Mouse (Mus musculus): ENCODE results near the gene Rae1. TPM values are rescaled to one million over a fixed set of nuclear protein-coding genes. Genes with fewer than 3 reads are reported as not detected.

Rae1 gene
- 143 and 146 TPM in 2 replicates for polyA plus RNA-seq (2015; fragmentation: Nextera tagmentation; extraction: Ambion mirVana)

- Histone ChIP-seq H3K9me3 (ENCODE audit: low read length) (no peaks in the 10 kb centered on the region), H3K27me3 (ENCODE audit: insufficient read depth, low read length) (no peaks in the 10 kb centered on the region; the same call in 1 of the 2 replicates), H3K9ac (replicated peaks; ENCODE audit: low read length) (peak within 1 kb of the TSS; percentile 91), H3K36me3 (ENCODE audit: insufficient read depth, low read length) (peaks cover 21% of the 10 kb centered on the region), H3K4me3 (ENCODE audit: low read length) (peak within 1 kb of the TSS; percentile 73), H3K4me2 (replicated peaks; ENCODE audit: low read depth, low read length) (peak within 1 kb of the TSS; percentile 91), H3K4me1 (ENCODE audit: insufficient read depth, low read length) (peaks cover 8% of the 10 kb centered on the region), H3K27ac (ENCODE audit: low read length) (peak within 1 kb of the TSS; percentile 87)
- peak; percentile 95 for ATAC-seq (ENCODE audit: low FRiP score, low TSS enrichment)
- under 1% methylated on average over 37 of the region's 45 CpGs for WGBS
Observed at GRCm38 (mm10) chr2:172999630-173000284, at the start of gene Rae1. Gene Rae1 (plus strand): TSS chr2:173000117.

GRCm38 (mm10) chr2:172950119-172950676, 49.7 kb upstream of the Rae1 start:
- no peak for ATAC-seq (ENCODE audit: low FRiP score, low TSS enrichment)
- no peak overlapping the region for H3K27ac ChIP-seq (ENCODE audit: low read length)
- 67% methylated on average over 9 of the region's 9 CpGs for WGBS
- no peaks in the 10 kb centered on the region for H3K36me3 ChIP-seq (ENCODE audit: insufficient read depth, low read length)
- no peak overlapping the region for H3K9ac ChIP-seq (replicated peaks; ENCODE audit: low read length)
- no peak overlapping the region for H3K4me2 ChIP-seq (replicated peaks; ENCODE audit: low read depth, low read length)
- H3K4me3 ChIP-seq (ENCODE audit: low read length): no peak overlapping the region
- H3K4me1 ChIP-seq (ENCODE audit: insufficient read depth, low read length): peaks cover 3% of the 10 kb centered on the region; the same call in 1 of the 2 replicates
- no peaks in the 10 kb centered on the region for H3K27me3 ChIP-seq (ENCODE audit: insufficient read depth, low read length)
- 0 out of 2 replicates have a peak, but pooled peaks cover 4% of the 10 kb centered on the region for H3K9me3 ChIP-seq (ENCODE audit: low read length)

GRCm38 (mm10) chr2:172950722-172951121, 49.2 kb upstream of the Rae1 start:
- peaks cover 3% of the 10 kb centered on the region; the same call in 1 of the 2 replicates for H3K4me1 ChIP-seq (ENCODE audit: insufficient read depth, low read length)
- 64% methylated on average over 11 of the region's 11 CpGs for WGBS
- H3K4me3 ChIP-seq (ENCODE audit: low read length): no peak overlapping the region
- no peak overlapping the region for H3K9ac ChIP-seq (replicated peaks; ENCODE audit: low read length)
- H3K36me3 ChIP-seq (ENCODE audit: insufficient read depth, low read length): no peaks in the 10 kb centered on the region
- no peak overlapping the region for H3K4me2 ChIP-seq (replicated peaks; ENCODE audit: low read depth, low read length)
- H3K27me3 ChIP-seq (ENCODE audit: insufficient read depth, low read length): no peaks in the 10 kb centered on the region
- 0 out of 2 replicates have a peak, but pooled peaks cover 4% of the 10 kb centered on the region for H3K9me3 ChIP-seq (ENCODE audit: low read length)
- ATAC-seq (ENCODE audit: low FRiP score, low TSS enrichment): no peak
- no peak overlapping the region for H3K27ac ChIP-seq (ENCODE audit: low read length)

GRCm38 (mm10) chr2:172951976-172952375, 47.9 kb upstream of the Rae1 start:
- H3K36me3 ChIP-seq (ENCODE audit: insufficient read depth, low read length): 0 out of 2 replicates have a peak, but pooled peaks cover 3% of the 10 kb centered on the region
- no peak overlapping the region for H3K9ac ChIP-seq (replicated peaks; ENCODE audit: low read length)
- no peak overlapping the region for H3K4me2 ChIP-seq (replicated peaks; ENCODE audit: low read depth, low read length)
- no peak overlapping the region for H3K27ac ChIP-seq (ENCODE audit: low read length)
- no peak for ATAC-seq (ENCODE audit: low FRiP score, low TSS enrichment)
- no peaks in the 10 kb centered on the region for H3K27me3 ChIP-seq (ENCODE audit: insufficient read depth, low read length)
- H3K4me3 ChIP-seq (ENCODE audit: low read length): no peak overlapping the region
- H3K4me1 ChIP-seq (ENCODE audit: insufficient read depth, low read length): peaks cover 3% of the 10 kb centered on the region; the same call in 1 of the 2 replicates
- 80% methylated on average over 2 of the region's 2 CpGs for WGBS
- H3K9me3 ChIP-seq (ENCODE audit: low read length): peaks cover 17% of the 10 kb centered on the region

- Histone ChIP-seq H3K4me3 (ENCODE audit: low read length) (no peak overlapping the region), H3K36me3 (ENCODE audit: insufficient read depth, low read length) (0 out of 2 replicates have a peak, but pooled peaks cover 3% of the 10 kb centered on the region), H3K4me2 (replicated peaks; ENCODE audit: low read depth, low read length) (no peak overlapping the region), H3K9ac (replicated peaks; ENCODE audit: low read length) (no peak overlapping the region; the same call in 1 of the 2 replicates), H3K4me1 (ENCODE audit: insufficient read depth, low read length) (peaks cover 25% of the 10 kb centered on the region), H3K9me3 (ENCODE audit: low read length) (peaks cover 15% of the 10 kb centered on the region), H3K27me3 (ENCODE audit: insufficient read depth, low read length) (no peaks in the 10 kb centered on the region), H3K27ac (ENCODE audit: low read length) (peak overlapping the region; percentile 68)
- 11% methylated on average over 5 of the region's 5 CpGs for WGBS
- peak; percentile 77 for ATAC-seq (ENCODE audit: low FRiP score, low TSS enrichment)
Observed at GRCm38 (mm10) chr2:172958579-172958978, 41.3 kb upstream of the Rae1 start.

GRCm38 (mm10) chr2:172959006-172959768, 40.7 kb upstream of the Rae1 start:
- Histone ChIP-seq H3K4me3 (ENCODE audit: low read length) (no peak overlapping the region), H3K4me2 (replicated peaks; ENCODE audit: low read depth, low read length) (no peak overlapping the region), H3K27me3 (ENCODE audit: insufficient read depth, low read length) (no peaks in the 10 kb centered on the region), H3K9ac (replicated peaks; ENCODE audit: low read length) (no peak overlapping the region), H3K27ac (ENCODE audit: low read length) (peak overlapping the region; percentile 68), H3K4me1 (ENCODE audit: insufficient read depth, low read length) (peaks cover 27% of the 10 kb centered on the region), H3K9me3 (ENCODE audit: low read length) (peaks cover 15% of the 10 kb centered on the region), H3K36me3 (ENCODE audit: insufficient read depth, low read length) (0 out of 2 replicates have a peak, but pooled peaks cover 3% of the 10 kb centered on the region)
- peak; percentile 52 for ATAC-seq (ENCODE audit: low FRiP score, low TSS enrichment)
- 39% methylated on average over 13 of the region's 13 CpGs for WGBS

GRCm38 (mm10) chr2:172960350-172960749, 39.6 kb upstream of the Rae1 start:
- Histone ChIP-seq H3K4me2 (replicated peaks; ENCODE audit: low read depth, low read length) (no peak overlapping the region), H3K9me3 (ENCODE audit: low read length) (peaks cover 15% of the 10 kb centered on the region), H3K4me3 (ENCODE audit: low read length) (no peak overlapping the region), H3K4me1 (ENCODE audit: insufficient read depth, low read length) (peaks cover 33% of the 10 kb centered on the region), H3K36me3 (ENCODE audit: insufficient read depth, low read length) (0 out of 2 replicates have a peak, but pooled peaks cover 3% of the 10 kb centered on the region), H3K27me3 (ENCODE audit: insufficient read depth, low read length) (no peaks in the 10 kb centered on the region), H3K27ac (ENCODE audit: low read length) (peak overlapping the region; percentile 57; the same call in 1 of the 2 replicates), H3K9ac (replicated peaks; ENCODE audit: low read length) (no peak overlapping the region)
- no peak for ATAC-seq (ENCODE audit: low FRiP score, low TSS enrichment)
- WGBS: 82% methylated on average over 3 of the region's 3 CpGs

GRCm38 (mm10) chr2:172961211-172961610, 38.7 kb upstream of the Rae1 start:
- WGBS: 29% methylated on average over 6 of the region's 6 CpGs
- peaks cover 36% of the 10 kb centered on the region for H3K4me1 ChIP-seq (ENCODE audit: insufficient read depth, low read length)
- ATAC-seq (ENCODE audit: low FRiP score, low TSS enrichment): 0 out of 2 replicates have a peak, but pooled peaks have one; percentile 17
- H3K27me3 ChIP-seq (ENCODE audit: insufficient read depth, low read length): no peaks in the 10 kb centered on the region
- H3K4me3 ChIP-seq (ENCODE audit: low read length): no peak overlapping the region
- no peak overlapping the region for H3K4me2 ChIP-seq (replicated peaks; ENCODE audit: low read depth, low read length)
- peak overlapping the region; percentile 57 for H3K27ac ChIP-seq (ENCODE audit: low read length)
- peaks cover 9% of the 10 kb centered on the region for H3K9me3 ChIP-seq (ENCODE audit: low read length)
- H3K9ac ChIP-seq (replicated peaks; ENCODE audit: low read length): 0 out of 2 replicates have a peak overlapping the region, but pooled peaks have one; percentile 11
- 0 out of 2 replicates have a peak, but pooled peaks cover 3% of the 10 kb centered on the region for H3K36me3 ChIP-seq (ENCODE audit: insufficient read depth, low read length)

GRCm38 (mm10) chr2:172965249-172965648, 34.7 kb upstream of the Rae1 start:
- Histone ChIP-seq H3K4me2 (replicated peaks; ENCODE audit: low read depth, low read length) (no peak overlapping the region), H3K9me3 (ENCODE audit: low read length) (no peaks in the 10 kb centered on the region), H3K9ac (replicated peaks; ENCODE audit: low read length) (0 out of 2 replicates have a peak overlapping the region, but pooled peaks have one; percentile 9), H3K4me1 (ENCODE audit: insufficient read depth, low read length) (peaks cover 21% of the 10 kb centered on the region), H3K4me3 (ENCODE audit: low read length) (no peak overlapping the region), H3K36me3 (ENCODE audit: insufficient read depth, low read length) (no peaks in the 10 kb centered on the region), H3K27me3 (ENCODE audit: insufficient read depth, low read length) (no peaks in the 10 kb centered on the region), H3K27ac (ENCODE audit: low read length) (no peak overlapping the region)
- WGBS: 21% methylated on average over 11 of the region's 11 CpGs
- peak; percentile 33; the same call in 1 of the 2 replicates for ATAC-seq (ENCODE audit: low FRiP score, low TSS enrichment)

Measured in kidney, embryonic 16.5 days (tissue).